Mouse (Mus musculus): Measurements from ENCODE around the gene Brms1. TPM values are rescaled to one million over a fixed set of nuclear protein-coding genes. Genes with fewer than 3 reads are reported as not detected.
"Not testable (repeated sequence)": the region's sequence is repeated elsewhere in the genome, so short reads cannot be mapped to it uniquely, and the experiment has no call there.

Brms1 gene
- total RNA-seq (2021) = 10 to 100 TPM; 13.5 to 15.6 TPM

DNA sequence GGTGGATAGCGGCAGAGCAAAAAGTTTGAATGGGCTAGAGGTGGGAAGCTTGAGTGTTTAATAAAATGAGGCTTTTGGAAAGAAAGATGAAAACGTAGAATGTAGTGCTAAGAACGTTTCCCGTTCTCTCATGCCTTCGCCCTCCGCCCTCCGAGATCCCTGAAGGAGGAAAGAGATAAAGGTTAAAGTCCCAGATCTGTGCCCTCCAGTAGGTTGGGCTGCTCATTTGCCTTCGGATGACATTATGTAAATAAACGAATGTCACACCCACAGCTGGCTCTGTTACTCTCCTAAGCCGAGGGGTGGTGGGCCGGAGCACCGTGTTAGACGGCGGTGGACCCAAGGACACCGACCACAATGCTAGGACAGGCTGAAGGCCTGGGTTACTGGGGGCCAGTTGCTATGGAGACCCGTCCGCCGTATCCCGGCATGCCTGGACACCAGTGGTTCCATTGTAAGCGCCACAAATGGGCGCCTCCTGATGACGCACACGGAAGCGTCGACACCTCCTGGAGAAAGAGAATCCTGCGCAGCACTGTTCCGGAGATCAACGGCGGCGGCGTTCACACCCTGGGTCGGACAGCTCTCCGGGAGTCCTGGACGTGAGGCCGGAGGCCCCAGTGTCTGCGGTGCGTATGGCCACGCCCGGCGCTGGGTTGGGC is at the start of gene Brms1:
TSS of gene Brms1 (plus strand) at position 493 of the 662 bp plus-strand sequence.
- intact Hi-C loops (cut with DNase I) = no loop called here
- peak; percentile 93 to 97 for DNase-seq

DNA sequence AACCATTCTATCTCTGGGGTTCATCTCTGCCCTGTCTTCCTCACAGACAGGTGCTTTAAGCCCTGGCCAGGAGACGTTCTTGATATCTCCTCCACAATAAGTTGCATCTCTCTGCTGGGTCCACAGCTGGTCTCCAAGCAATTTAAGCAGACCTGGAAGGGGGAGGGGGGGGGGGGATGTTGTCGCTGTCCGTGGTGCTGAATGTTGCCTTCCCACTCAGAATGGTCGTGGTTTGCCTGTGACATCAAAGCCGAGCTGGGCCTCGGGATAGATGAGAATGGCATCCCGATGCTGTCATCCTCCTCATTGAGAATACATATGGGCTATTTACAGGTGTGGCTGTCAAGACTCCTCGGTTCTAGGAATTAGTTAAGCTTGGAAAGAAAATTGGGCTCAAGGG is 48.8 kb upstream of the Brms1 start:
- intact Hi-C loops (cut with DNase I) = no loop called here

DNA sequence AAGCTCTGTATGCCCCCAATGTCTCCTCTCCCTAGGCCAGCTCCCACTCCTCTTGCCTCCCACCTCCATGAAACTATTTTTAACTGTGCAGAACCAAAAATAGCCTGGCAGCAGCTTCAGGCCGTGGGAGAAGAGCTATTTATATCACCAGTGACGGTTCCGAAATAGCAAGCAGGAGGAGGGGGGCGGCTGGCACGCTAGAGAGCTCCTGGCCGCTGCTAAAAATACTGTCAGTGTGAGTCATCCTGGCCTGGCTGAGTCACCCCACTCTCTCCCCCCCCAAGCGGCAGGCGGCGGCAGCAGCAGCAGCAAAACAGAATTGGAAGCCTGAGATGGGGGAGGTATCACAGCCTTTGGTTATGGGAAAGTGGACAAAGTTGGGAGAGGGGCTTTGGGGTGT is 48.2 kb upstream of the Brms1 start:
- intact Hi-C loops (cut with DNase I) = no loop called here
- DNase-seq = peak; percentile 88 to 92

More for the DNA sequence above, 48.8 kb upstream of the Brms1 start:
- no peak for DNase-seq

DNA sequence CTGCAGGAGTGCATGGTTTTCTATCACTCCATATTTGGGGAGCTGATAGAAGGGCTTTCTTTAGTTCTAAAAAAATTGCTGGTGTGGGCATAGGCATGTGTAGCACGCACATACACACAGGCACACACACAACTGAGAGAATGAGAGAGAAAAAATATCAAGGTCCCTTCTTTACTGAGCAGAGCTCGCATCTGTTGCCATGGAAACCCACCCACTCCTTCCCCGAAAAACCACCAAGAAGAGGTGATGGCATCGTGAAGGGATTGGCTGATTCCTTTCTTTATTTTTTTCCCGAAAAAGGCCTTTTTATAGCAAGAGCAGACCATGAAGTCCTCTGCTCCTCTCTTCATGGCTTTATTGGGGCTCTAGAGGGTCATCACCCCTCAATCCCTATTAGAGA is 47.1 kb upstream of the Brms1 start:
- intact Hi-C loops (cut with DNase I) = no loop called here
- no peak for DNase-seq

DNA sequence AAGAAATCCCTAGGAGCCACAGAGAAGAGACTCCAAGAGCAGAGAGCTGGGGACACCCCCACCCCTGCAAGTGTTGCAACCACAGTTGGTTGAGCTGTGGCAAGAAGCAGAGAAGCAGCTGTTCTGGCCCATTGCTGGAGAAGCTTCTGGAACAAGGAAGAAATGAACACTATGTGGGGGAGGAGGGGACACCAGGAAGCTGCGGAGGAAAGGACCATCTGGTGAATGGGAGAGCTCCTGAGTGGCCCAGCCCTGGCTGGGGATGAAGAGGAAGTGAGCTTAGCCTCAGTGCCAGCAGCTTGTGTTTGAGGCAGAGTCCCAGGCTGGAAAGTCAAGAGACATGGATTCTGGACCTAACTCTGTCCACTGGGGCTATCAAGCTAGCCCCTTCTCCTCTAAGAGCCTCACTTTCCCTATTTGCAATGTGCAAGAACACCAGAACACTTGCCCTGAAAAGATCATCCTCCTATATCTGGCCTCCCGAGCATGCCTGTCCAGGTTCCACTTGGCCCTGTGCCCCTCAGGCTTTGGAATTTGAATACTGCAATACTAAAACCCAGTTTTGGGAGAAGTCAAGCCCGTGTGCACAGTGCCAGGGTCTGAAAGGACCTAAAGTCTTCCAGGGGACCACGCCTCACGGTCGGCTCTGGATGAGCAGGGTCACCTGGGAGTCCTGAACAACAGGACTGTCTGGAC is 41.6 kb upstream of the Brms1 start:
- intact Hi-C loops (cut with DNase I) = no loop called here

DNA sequence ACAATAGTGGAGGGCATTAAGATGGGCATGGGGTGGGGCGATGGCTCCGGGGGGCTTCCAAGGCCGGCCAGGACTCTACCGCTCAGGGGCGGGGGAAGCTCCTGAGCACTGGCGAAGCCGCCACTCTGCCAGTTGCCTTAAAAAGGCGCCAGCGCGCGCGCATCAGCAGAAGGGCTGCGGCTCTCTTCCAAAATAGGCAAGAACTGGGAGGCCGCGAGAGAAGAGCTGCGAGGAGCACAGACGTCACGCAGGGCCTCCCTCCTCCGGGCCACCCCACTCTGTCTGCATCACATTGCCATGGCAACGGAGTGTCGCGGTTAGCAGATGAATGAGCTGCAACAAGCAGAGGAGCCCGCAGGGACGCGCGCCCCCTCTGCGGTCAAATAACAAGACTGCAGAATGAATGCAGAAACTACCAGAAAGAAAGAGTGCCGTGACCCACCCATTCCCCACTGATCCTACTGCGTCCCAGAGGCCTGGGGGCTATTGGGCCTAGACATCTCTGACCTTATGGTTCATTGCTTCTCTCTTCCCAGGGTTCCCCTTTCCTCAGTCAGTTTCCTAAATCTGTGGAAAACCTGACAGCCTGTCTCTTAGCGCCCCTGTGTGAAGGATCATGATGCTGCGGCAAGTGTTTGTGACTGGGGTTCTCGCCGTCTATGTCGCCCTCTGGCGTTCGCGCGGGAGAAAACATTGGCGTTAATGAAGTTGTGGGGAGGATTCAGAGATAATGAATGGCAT is 39.3 kb upstream of the Brms1 start:
- intact Hi-C loops (cut with DNase I) = loop anchor here (1.0 kb wide), 2 partner anchors 21 to 40 kb away; partner anchors contain the start of gene Mrpl11
- peak; percentile 85 to 88 for DNase-seq

More for the DNA sequence above, 41.6 kb upstream of the Brms1 start:
- DNase-seq = no peak

DNA sequence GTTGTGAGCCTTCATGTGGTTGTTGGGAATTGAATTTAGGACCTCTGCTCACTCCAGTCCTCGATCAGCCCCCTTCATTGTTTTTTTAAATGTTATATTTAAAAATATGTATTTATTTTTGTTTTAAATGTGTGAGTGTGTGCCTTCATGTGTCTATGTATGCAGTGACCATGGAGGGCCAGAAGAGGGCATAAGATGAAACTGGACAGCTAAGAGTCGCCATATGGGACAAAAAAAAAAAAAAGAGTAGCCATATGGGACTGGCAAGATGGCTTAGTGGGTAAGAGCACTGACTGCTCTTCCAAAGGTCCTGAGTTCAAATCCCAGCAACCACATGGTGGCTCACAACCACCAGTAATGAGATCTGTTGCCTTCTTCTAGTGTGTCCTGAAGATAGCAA is 37.5 kb upstream of the Brms1 start:
- DNase-seq; intact Hi-C loops (cut with DNase I): not testable (repeated sequence)

DNA sequence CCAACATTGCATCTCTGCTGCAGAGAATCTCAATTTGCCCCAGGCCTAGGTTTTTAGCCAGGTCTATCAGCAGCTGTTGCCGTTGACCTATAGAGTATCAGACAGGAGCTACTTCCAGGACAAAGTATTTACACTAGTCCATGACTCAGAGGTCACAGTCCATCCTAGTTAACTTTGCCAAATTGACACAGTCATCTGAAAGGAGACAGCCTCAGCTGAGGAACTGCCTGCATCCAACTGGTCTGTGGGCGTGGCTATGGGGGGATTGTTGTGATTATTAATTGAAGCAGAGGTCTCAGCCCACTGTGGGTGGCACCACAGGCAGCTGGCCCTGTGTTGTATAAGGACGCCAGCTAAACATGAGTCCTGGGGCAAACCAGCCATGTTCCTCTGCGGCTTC is 36.2 kb upstream of the Brms1 start:
- no peak for DNase-seq
- intact Hi-C loops (cut with DNase I) = no loop called here

DNA sequence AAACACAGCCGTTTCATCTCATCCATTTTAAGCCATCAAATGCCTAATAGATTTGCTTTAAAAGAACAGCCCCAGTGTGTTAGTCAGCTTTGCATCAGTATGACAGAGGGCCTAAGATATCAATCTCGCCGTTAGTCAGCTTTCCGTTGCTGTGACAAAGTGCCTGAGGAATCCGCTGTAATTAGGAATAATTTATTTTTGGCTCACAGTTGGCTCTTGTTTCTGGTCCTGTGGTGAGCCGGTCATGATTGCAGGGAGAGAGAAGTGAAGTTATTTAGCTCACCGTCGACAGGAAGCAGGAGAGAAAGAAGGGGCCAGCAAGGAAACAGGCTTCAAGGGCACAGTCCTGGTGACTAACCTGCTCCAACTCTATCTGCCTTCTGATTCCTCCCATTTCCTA is 28.0 kb upstream of the Brms1 start:
- DNase-seq = no peak
- intact Hi-C loops (cut with DNase I) = no loop called here

DNA sequence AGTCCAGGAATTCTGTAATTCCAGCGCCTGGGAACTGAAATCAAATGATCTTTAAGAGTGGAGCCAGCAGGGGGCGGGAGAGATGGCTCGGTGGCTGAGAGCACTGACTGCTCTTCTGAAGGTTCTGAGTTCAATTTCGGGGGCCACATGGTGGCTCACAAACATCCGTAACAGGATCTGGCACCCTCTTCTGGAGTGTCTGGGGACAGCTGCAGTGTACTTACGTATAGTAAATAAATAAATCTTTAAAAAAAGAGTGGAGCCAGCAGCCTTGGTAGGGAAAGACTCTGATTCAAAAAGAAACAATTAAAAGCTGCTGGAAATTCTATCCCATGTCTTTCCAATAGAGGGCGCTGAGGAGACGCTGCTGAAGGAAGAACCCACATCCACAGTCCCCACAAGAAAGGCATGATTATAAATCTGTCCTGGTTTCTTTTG is 26.2 kb upstream of the Brms1 start:
- peak; percentile 29 to 64 for DNase-seq
- intact Hi-C loops (cut with DNase I) = loop anchor here (1.0 kb wide), 1 partner anchor 58 kb away; no protein-coding TSS in a partner anchor

DNA sequence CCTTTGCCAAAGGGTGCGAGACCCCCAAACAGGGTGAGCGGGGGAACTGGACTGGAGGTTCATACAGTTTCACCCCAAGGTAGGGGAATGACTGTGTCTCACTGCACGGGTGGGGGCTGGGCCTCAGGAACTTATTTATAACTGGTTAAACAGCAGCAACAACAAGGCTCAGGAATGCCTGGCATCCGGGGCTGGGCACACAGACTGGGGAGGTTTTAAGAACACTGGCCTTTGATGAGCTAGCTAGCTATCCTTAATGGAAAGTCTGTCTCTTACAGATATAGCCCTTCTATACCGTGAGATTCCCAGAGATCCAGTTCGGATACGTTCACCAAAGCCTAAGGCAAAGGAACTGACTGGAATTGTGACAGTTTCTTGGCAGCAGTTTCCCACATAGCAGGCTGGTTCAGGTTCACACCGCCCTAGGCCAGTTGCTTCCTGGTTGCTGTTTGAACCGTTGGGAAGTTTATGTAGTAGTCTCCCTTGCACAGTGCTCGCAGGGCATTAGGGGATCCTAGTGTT is 24.9 kb upstream of the Brms1 start:
- intact Hi-C loops (cut with DNase I) = no loop called here
- DNase-seq = peak; percentile 72 to 79

DNA sequence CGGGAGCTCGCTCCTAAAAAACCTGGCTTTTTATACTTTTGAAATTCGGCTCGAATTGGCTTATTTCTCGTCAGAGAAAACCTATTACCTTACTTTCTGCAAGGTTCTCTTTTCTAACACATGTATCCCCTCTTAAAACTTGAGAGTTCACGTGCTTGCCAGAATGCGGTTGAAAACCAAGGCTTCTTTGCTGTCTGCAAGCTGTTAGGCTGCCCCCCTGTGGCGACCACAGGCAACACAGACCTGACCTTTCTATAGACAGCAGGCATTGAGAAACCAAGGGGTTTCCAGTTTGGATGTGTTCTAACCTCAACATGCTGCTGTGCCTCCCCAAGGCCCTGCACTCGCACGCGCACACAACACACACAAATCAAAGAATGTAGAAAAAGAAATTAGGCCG is 24.4 kb upstream of the Brms1 start:
- DNase-seq = peak; percentile 77 to 86
- intact Hi-C loops (cut with DNase I) = no loop called here

DNA sequence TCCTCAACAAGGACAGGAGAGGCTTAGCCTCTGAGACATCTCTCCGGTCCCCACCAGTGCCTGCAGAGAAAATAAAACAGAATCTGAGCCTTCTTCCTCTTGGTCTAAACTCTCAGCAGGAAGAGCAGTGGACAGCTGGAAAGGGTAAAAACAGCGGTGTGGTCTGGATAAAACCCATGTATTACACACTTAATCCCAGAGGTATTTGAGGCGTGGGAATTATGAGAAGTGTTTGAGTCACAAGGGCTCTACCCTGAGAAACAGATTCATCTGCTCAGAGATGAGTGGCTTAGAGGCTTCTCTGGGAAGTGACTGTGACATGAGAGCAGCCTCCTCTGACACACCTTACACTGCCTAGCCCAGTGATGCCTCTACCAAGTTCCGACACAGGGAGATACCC is 23.5 kb upstream of the Brms1 start:
- intact Hi-C loops (cut with DNase I) = no loop called here
- no peak for DNase-seq

DNA sequence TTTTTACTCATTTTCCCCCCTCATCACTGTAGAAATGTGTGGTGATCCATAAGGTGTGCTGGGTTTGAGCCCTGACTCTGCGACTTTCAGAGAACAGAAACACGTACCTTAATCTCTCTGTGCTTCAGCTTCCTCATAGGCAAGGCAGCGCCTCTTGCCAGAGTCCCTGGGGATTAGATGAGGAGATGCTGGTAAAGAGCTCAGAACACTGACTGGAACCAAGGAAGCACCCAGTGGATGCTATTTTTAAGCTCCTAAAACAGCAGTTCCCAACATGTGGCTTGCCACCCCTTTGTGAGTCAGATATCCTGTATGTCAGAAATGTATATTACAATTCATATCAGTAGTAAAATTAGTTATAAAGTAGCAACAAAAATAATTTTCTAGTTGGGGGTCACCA is 23.0 kb upstream of the Brms1 start:
- intact Hi-C loops (cut with DNase I) = no loop called here
- no peak for DNase-seq

DNA sequence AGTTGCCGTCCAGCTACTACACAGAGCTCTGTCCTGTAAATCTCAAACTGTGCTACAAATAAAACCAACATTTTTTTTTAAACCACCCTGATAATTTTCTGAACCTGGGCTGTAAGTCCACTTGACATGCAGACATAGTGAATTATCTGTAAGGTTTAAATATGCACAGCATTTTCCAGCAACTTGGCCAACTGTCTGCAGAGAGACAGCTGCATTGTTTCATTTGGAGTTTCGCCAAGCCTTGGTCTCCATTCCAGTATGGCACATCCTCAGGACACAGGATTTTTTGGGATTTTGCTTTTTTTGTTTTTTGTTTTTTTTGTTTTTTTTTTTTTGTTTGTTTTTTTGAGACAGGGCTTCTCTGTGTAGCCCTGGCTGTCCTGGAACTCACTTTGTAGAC is 19.7 kb upstream of the Brms1 start:
- no peak for DNase-seq
- intact Hi-C loops (cut with DNase I) = no loop called here

DNA sequence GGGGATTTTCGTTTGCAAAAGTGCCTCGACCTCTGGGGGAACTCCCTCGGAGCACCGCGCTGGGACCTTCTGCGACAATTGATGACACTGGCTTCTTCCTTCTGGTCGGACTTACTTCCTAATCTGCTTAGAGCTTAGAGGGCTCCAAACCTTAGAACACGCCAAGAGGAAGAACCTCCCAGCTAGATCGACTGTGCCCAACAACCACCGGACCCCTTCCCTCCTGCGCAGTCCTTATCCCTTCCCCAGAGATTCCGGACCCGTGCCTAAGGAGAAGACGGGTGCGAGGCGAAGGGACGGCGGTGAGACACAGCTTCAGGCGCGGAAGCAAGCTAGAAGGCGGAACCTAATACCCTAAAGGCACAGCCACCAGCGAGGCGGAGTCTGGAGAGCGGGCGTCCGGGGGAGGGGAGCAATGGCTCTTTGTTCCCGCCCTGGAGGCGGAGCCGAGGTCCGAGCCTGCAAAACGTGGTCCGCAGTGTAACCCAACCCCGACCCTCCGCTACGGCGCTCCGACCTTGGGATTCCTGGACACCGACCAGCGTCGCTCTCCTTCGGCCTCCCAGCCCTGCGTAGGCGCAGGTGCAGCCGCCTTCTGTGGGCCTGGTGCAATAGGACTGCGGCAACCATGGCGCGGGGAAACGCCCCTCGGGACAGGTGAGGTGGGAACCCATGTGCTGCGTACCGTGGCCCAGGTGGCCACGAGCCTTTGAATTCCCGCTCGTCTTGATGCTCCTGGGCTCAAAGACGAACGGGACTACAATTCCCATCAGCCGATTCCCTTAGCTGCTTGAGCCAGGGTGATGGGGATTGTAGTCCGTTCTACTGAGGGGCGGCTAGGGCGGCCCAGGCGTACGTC is 17.3 kb upstream of the Brms1 start, which contains the start of gene Slc29a2:
TSS of gene Slc29a2 (plus strand) at position 240 of the 859 bp plus-strand sequence.
- DNase-seq = peak; percentile 94 to 96
- intact Hi-C loops (cut with DNase I) = no loop called here

DNA sequence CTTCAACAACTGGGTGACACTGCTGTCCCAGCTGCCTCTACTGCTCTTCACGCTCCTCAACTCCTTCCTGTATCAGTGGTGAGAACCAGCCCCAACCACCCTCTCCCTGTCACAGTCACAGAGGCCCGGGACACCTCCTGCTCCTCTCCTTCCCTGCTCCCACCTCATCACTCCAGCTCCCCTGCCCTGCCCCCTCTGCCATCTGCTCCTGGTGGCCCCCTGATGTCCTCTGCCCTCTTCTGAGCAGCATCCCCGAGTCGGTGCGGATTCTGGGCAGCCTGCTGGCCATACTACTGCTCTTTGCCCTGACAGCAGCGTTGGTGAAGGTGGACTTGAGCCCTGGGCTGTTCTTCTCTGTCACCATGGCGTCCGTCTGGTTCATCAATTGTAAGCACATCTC is 15.0 kb upstream of the Brms1 start:
- intact Hi-C loops (cut with DNase I) = no loop called here
- no peak for DNase-seq

DNA sequence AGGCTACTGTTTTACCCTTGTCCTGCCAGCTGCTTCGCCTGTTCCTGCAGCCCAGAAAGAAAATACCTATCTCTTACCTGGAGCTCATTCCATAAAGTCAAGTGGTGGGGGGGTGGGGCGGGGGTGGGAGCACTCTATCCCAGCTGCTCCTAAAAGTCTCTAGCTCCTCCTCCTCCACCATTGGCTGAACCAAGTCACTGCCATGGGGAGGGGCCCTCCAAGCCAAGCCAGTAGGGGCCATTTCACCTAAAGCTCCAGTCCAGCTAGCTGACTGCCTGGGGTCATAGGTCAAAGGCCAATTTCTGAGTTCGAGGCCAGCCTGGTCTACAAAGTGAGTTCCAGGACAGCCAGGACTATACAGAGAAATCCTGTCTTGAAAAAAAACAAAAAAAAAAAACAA is 8.5 kb upstream of the Brms1 start:
- no peak for DNase-seq
- intact Hi-C loops (cut with DNase I) = no loop called here

DNA sequence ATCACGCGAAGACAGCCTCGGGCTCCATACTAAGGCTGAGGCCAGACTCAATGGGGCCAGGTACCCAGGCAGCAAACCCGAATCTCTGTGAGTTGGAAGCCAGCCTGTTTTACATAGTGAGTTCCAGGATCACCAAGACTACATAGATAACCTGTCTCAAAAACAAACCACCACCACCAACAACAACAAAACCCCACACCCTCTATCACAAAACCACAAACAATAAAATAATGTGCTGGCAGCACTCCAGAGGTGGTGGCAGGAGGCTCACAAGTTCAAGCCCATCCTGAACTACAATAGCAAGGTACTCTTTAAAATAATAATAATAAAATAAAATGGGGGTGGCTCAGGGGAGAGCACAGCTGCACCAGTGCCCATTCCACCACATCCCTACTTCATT is 4.6 kb upstream of the Brms1 start:
- DNase-seq = no peak
- intact Hi-C loops (cut with DNase I) = no loop called here

Measured in heart, postnatal 10 days (tissue).